Mouse (Mus musculus) heart, adult 2 months (tissue): ENCODE measurements around the gene Atp2a3. TPM values are rescaled to one million over a fixed set of nuclear protein-coding genes. Genes with fewer than 3 reads are reported as not detected.

Source experiments
- DNase-seq, 2 experiments: peaks; one replicate each; pipeline ENCODE4 v3.0.0; 2021
- H3K27ac ChIP-seq: fragments of 200-600 bp; 2 replicates; pipeline ENCODE4 v1.8.1; 2022
- H3K27me3 ChIP-seq: fragments of 200-500 bp; 2 replicates; pipeline ENCODE4 v1.6.1; 2012; ENCODE audit warnings: mild to moderate bottlenecking, low read length, inconsistent platforms, mixed read lengths; ENCODE audit not compliant: control insufficient read depth, insufficient read depth
- H3K36me3 ChIP-seq: fragments of 200-500 bp; 2 replicates; pipeline ENCODE4 v1.6.1; 2012; ENCODE audit warnings: low read length, inconsistent platforms; ENCODE audit not compliant: control insufficient read depth, insufficient read depth
- H3K4me1 ChIP-seq: fragments of 200-500 bp; 2 replicates; pipeline ENCODE4 v1.6.1; 2011; ENCODE audit warnings: low read length; ENCODE audit not compliant: control insufficient read depth, insufficient read depth
- H3K4me3 ChIP-seq: fragments of 200-600 bp; 2 replicates; pipeline ENCODE4 v1.8.1; 2022
- H3K79me2 ChIP-seq: fragments of 200-500 bp; replicated peaks from 2 replicates; pipeline ENCODE4 v1.6.1; 2012; ENCODE audit warnings: mild to moderate bottlenecking, inconsistent platforms, low read length, moderate library complexity, mixed read lengths; ENCODE audit not compliant: control insufficient read depth, insufficient read depth
- H3K9ac ChIP-seq: fragments of 200-500 bp; 2 replicates; pipeline ENCODE4 v1.6.1; 2012; ENCODE audit warnings: low read depth, mild to moderate bottlenecking, control low read depth, inconsistent platforms, low read length, mixed read lengths
- CTCF ChIP-seq: fragments of 200-600 bp; IDR thresholded peaks from 2 replicates; pipeline ENCODE4 v1.8.1; 2022; ENCODE audit warnings: antibody characterized with exemption, mild to moderate bottlenecking, moderate library complexity
- EP300 ChIP-seq: fragments of 200-500 bp; IDR thresholded peaks from 2 replicates; pipeline ENCODE4 v1.6.1; 2011; ENCODE audit warnings: low read depth, low read length, control low read depth; ENCODE audit not compliant: insufficient read depth
- POLR2A ChIP-seq: fragments of 200-500 bp; IDR thresholded peaks from 2 replicates; pipeline ENCODE4 v1.6.1; 2011; ENCODE audit warnings: mild to moderate bottlenecking, low read depth, low read length, control low read depth; ENCODE audit not compliant: insufficient read depth
- WGBS: fragments of 180-500 bp; shearing (Covaris S2); methylation state at CpG from one replicate; pipeline ENCODE4 v1.1.7; 2018; 5-methylcytosine and 5-hydroxymethylcytosine counted together
- intact Hi-C: fragments of 180-260 bp; cut with DNase I; formaldehyde crosslinking; loops from one replicate; pipeline ENCODE4 v1.15.1; 2025
- polyA plus RNA-seq: library from polyadenylated mRNA; depleted of rRNA; stranded (reverse); fragments of >200 nt; gene quantifications from 2 replicates; pipeline ENCODE4 v1.2.3, GENCODE M21; 2012
- total RNA-seq, 2 experiments: library from RNA; stranded (reverse); gene quantifications; 2 replicates each; pipeline ENCODE4 v1.2.3; 2021

Gene Atp2a3
- total and polyA plus RNA-seq, 3 experiments = 10.9 to 17.3 (median 14.5) TPM

DNA sequence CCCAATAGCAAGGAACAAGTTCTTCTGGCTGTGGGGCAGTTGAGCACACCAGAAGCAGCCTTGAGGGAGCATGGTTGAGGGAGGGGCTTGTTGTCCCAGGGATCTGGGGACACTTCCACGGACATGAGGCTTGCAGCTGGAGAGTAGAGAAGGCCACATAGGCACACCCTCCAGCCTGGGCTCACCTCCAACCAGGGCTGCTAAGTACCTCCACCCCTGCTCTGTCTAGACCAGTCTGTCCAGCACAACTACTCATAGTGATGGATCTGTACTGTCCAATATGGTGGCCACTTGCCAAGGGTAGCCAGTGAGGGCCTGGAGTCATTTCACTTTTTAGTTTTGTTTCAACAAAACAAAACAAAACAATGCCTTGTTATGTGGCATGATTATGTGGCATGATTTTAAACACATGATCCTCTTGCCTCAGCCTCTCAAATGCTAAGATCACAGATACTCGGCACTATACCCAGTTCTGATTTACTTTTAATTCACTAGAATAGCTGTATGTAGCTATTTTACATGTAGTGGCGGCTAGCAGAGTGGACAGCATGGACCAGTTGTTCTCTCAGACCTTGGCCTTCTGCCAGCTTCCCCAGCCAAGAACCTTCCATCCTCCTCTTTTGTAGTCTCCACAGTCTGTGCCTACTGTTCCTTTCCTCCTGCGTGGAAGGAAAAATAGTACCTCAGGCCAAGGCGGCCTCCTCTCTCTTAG is 54.6 kb downstream of the Atp2a3 start:
- H3K27ac ChIP-seq = no peak overlapping the region; the same call in 1 of the 2 replicates
- H3K4me1 ChIP-seq = peaks cover 10% of the 10 kb centered on the region
- H3K4me3 ChIP-seq = no peak overlapping the region
- no peaks in the 10 kb centered on the region for H3K36me3 ChIP-seq
- no peaks in the 10 kb centered on the region for H3K27me3 ChIP-seq
- no peak overlapping the region for H3K9ac ChIP-seq
- H3K79me2 ChIP-seq = no peaks in the 10 kb centered on the region
- TF ChIP-seq EP300 = 0 out of 2 replicates have a peak, but pooled peaks have one; percentile 14
- no peak for TF ChIP-seq POLR2A
- no peak for TF ChIP-seq CTCF
- WGBS = 53% methylated on average over 5 of the region's 5 CpGs
- peak; percentile 61 to 74 for DNase-seq
- intact Hi-C loops = no loop called here

GRCm38 (mm10) chr11:73016103-73016420 is 55.1 kb downstream of the Atp2a3 start:
- no peaks in the 10 kb centered on the region for H3K36me3 ChIP-seq
- no peaks in the 10 kb centered on the region for H3K79me2 ChIP-seq
- H3K4me1 ChIP-seq = peaks cover 10% of the 10 kb centered on the region
- WGBS = 74% methylated on average over 6 of the region's 6 CpGs
- DNase-seq = no peak
- intact Hi-C loops = no loop called here
- H3K4me3 ChIP-seq = no peak overlapping the region
- H3K9ac ChIP-seq = no peak overlapping the region
- no peak for TF ChIP-seq CTCF
- no peaks in the 10 kb centered on the region for H3K27me3 ChIP-seq
- no peak overlapping the region; the same call in 1 of the 2 replicates for H3K27ac ChIP-seq

- Histone ChIP-seq H3K79me2 (no peaks in the 10 kb centered on the region), H3K36me3 (no peaks in the 10 kb centered on the region), H3K27ac (no peak within 1 kb of the TSS), H3K4me3 (peak within 1 kb of the TSS; percentile 71), H3K9ac (peak within 1 kb of the TSS; percentile 73), H3K4me1 (peaks cover 10% of the 10 kb centered on the region), H3K27me3 (no peaks in the 10 kb centered on the region)
- DNase-seq = peak; percentile 94 to 95
- intact Hi-C loops = no loop called here
- 0 out of 2 replicates have a peak, but pooled peaks have one; percentile 28 for TF ChIP-seq POLR2A
- no peak for TF ChIP-seq EP300
- no peak for TF ChIP-seq CTCF
- 1% methylated on average over 57 of the region's 57 CpGs for WGBS
Observed at GRCm38 (mm10) chr11:73018471-73019146, 57.6 kb downstream of the Atp2a3 start, which contains the start of gene Camkk1. Gene Camkk1, plus strand, starts transcription at chr11:73019008.

- no peak for TF ChIP-seq EP300
- TF ChIP-seq POLR2A = no peak
- no peak for TF ChIP-seq CTCF
- Histone ChIP-seq H3K27me3 (no peaks in the 10 kb centered on the region), H3K4me1 (peaks cover 12% of the 10 kb centered on the region), H3K9ac (peak overlapping the region; percentile 73), H3K4me3 (peak overlapping the region; percentile 71), H3K79me2 (no peaks in the 10 kb centered on the region), H3K36me3 (no peaks in the 10 kb centered on the region), H3K27ac (no peak overlapping the region)
- DNase-seq = peak; percentile 51 to 59
- WGBS = 3% methylated on average over 46 of the region's 46 CpGs
- intact Hi-C loops = no loop called here
Observed at GRCm38 (mm10) chr11:73019147-73019795, 58.3 kb downstream of the Atp2a3 start.

GRCm38 (mm10) chr11:73020953-73021800 is 60.2 kb downstream of the Atp2a3 start:
- intact Hi-C loops = no loop called here
- no peaks in the 10 kb centered on the region for H3K36me3 ChIP-seq
- H3K27me3 ChIP-seq = no peaks in the 10 kb centered on the region
- H3K9ac ChIP-seq = no peak overlapping the region
- WGBS = 77% methylated on average over 7 of the region's 7 CpGs
- peaks cover 12% of the 10 kb centered on the region for H3K4me1 ChIP-seq
- DNase-seq = no peak
- H3K79me2 ChIP-seq = no peaks in the 10 kb centered on the region
- no peak overlapping the region for H3K27ac ChIP-seq
- no peak for TF ChIP-seq EP300
- TF ChIP-seq POLR2A = no peak
- TF ChIP-seq CTCF = no peak
- no peak overlapping the region for H3K4me3 ChIP-seq
